Mouse (Mus musculus): ENCODE results near the gene P2ry13. TPM values are rescaled to one million over a fixed set of nuclear protein-coding genes. Genes with fewer than 3 reads are reported as not detected.

Gene P2ry13
- polyA plus RNA-seq, 1 experiment from 2014 or later: 2.2 TPM

- Histone ChIP-seq H3K9ac (no peak overlapping the region), H3K27me3 (no peaks in the 10 kb centered on the region), H3K9me3 (replicated peaks) (no peaks in the 10 kb centered on the region), H3K4me3 (replicated peaks) (no peak overlapping the region), H3K36me3 (no peaks in the 10 kb centered on the region), H3K27ac (no peak overlapping the region), H3K4me1 (replicated peaks) (0 out of 2 replicates have a peak, but pooled peaks cover 5% of the 10 kb centered on the region), H3K4me2 (no peak overlapping the region)
- 78% methylated on average over 2 of the region's 2 CpGs for WGBS (ENCODE audit: insufficient replicate concordance)
- ATAC-seq (ENCODE audit: low read depth): no peak
- DNase-seq: no peak
Measured at GRCm38 (mm10) chr3:59167417-59168054, 43.1 kb downstream of the P2ry13 start.

DNA sequence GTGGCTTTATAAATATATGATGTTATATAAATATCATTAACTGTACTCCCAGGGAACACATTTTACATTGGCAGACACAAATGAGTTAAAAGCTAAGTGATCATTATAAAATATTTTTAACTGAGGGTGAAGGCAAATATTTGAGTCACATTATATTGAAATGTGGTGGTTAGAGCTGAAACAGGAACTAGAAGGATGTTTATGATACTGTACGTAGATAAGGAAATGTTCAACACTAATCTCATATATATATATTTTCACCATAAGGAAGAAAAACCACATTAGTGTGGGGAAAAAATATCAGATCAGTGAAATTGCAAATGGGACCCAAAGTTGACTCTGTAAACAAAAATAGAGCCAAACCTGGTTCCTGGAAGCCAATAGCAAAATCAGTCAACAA is 50.2 kb downstream of the P2ry13 start:
- Histone ChIP-seq H3K4me1 (replicated peaks) (no peaks in the 10 kb centered on the region), H3K9me3 (replicated peaks) (no peaks in the 10 kb centered on the region), H3K4me2 (no peak overlapping the region), H3K27me3 (no peaks in the 10 kb centered on the region), H3K27ac (no peak overlapping the region), H3K9ac (no peak overlapping the region), H3K36me3 (no peaks in the 10 kb centered on the region), H3K4me3 (replicated peaks) (no peak overlapping the region)
- DNase-seq (no peak), ATAC-seq (ENCODE audit: low read depth) (no peak)
- WGBS (ENCODE audit: insufficient replicate concordance): 47% methylated on average over 1 of the region's 1 CpGs

Other genes with a start within 250 kb of the P2ry13 start
- gene Med12l, start 205.1 kb downstream of the P2ry13 start, polyA plus RNA-seq (2015; fragmentation: Nextera tagmentation; extraction: Ambion mirVana): 0.69 and 1.0 TPM in 2 replicates
- 1.3 and 1.5 TPM in 2 replicates for gene Gpr171, start 109.1 kb downstream of the P2ry13 start, polyA plus RNA-seq (2015; fragmentation: Nextera tagmentation; extraction: Ambion mirVana)
- 2.8 and 5.0 TPM in 2 replicates for gene P2ry14, start 57.3 kb downstream of the P2ry13 start, polyA plus RNA-seq (2015; fragmentation: Nextera tagmentation; extraction: Ambion mirVana)
- not detected in 2 replicates for gene Gpr87, start 15.8 kb downstream of the P2ry13 start, polyA plus RNA-seq (2015; fragmentation: Nextera tagmentation; extraction: Ambion mirVana)
- gene P2ry12, start 52.0 kb upstream of the P2ry13 start, polyA plus RNA-seq (2015; fragmentation: Nextera tagmentation; extraction: Ambion mirVana): 1.7 and 2.3 TPM in 2 replicates
- 0.38 and 0.41 TPM in 2 replicates for gene Igsf10, start 133.5 kb upstream of the P2ry13 start, polyA plus RNA-seq (2015; fragmentation: Nextera tagmentation; extraction: Ambion mirVana)

All from liver, embryonic 13.5 days (tissue).